Mouse (Mus musculus) CH12.LX (cell line): Measurements from ENCODE around the gene Gm45716. TPM values are rescaled to one million over a fixed set of nuclear protein-coding genes. Genes with fewer than 3 reads are reported as not detected.

Source experiments
- DNase-seq: peaks from one replicate; pipeline ENCODE4 v3.0.0-alpha.2; 2013; ENCODE audit errors: extremely low read depth
- H3K27ac ChIP-seq: 2 replicates; pipeline ENCODE4 v1.5.1; 2012; ENCODE audit warnings: low read depth, mild to moderate bottlenecking, control low read depth, moderate library complexity; ENCODE audit not compliant: insufficient read depth
- H3K27me3 ChIP-seq: replicated peaks from 2 replicates; pipeline ENCODE3; 2012; ENCODE audit warnings: inconsistent platforms
- H3K36me3 ChIP-seq, 2 experiments: replicated peaks in 1 of 2; 2 replicates each; pipeline versions ENCODE3 to v1.6.1; 2012; ENCODE audit warnings: inconsistent platforms in 1 of 2, low read length in 1 of 2, mild to moderate bottlenecking in 1 of 2, mixed read lengths in 1 of 2, moderate library complexity in 1 of 2; ENCODE audit not compliant: control insufficient read depth in 1 of 2, insufficient read depth in 1 of 2
- H3K4me1 ChIP-seq, 2 experiments: 2 replicates each; pipeline ENCODE4 v1.6.1; 2012; ENCODE audit warnings: inconsistent platforms in 1 of 2, moderate library complexity in 1 of 2; ENCODE audit not compliant: insufficient read depth in 2 of 2, control insufficient read depth in 1 of 2
- H3K4me2 ChIP-seq: 2 replicates; pipeline ENCODE4 v1.6.1; 2012; ENCODE audit warnings: low read depth, mild to moderate bottlenecking, control low read depth; ENCODE audit not compliant: poor library complexity, insufficient read depth, severe bottlenecking
- H3K4me3 ChIP-seq, 3 experiments: fragments of 150-350 bp in 1 of 3; sonication (generic) in 1 of 3; replicated peaks in 1 of 3; 2 replicates each; pipeline versions ENCODE3 to v1.5.1; 2011 to 2012; ENCODE audit warnings: low read depth in 2 of 3, low read length in 2 of 3, mild to moderate bottlenecking in 2 of 3, moderate library complexity in 2 of 3, control low read depth in 1 of 3, improper control_type of control experiment in 1 of 3, inconsistent platforms in 1 of 3, mixed read lengths in 1 of 3; ENCODE audit not compliant: poor library complexity in 1 of 3
- H3K79me2 ChIP-seq: replicated peaks from 2 replicates; pipeline ENCODE4 v1.6.1; 2012; ENCODE audit warnings: mild to moderate bottlenecking, moderate library complexity; ENCODE audit not compliant: control insufficient read depth, poor library complexity, insufficient read depth, severe bottlenecking; ENCODE audit errors: extremely low read depth
- H3K9ac ChIP-seq: 2 replicates; pipeline ENCODE4 v1.6.1; 2012; ENCODE audit warnings: low read depth, mild to moderate bottlenecking, control low read depth, moderate library complexity; ENCODE audit not compliant: insufficient read depth
- H3K9me3 ChIP-seq: replicated peaks from 2 replicates; pipeline ENCODE3; 2012; ENCODE audit warnings: low read length, inconsistent platforms, mixed read lengths
- BHLHE40 ChIP-seq: IDR thresholded peaks from 2 replicates; pipeline ENCODE4 v1.6.1; 2011; ENCODE audit warnings: mild to moderate bottlenecking, low read depth, low read length, improper control_type of control experiment
- CTCF ChIP-seq, 2 experiments: IDR thresholded peaks in 1 of 2; conservative IDR thresholded peaks in 1 of 2; 2 replicates each; pipeline ENCODE4 v1.5.1; 2011 to 2012; ENCODE audit warnings: low read depth in 2 of 2, low read length in 2 of 2, improper control_type of control experiment in 1 of 2, inconsistent platforms in 1 of 2, mild to moderate bottlenecking in 1 of 2, moderate library complexity in 1 of 2
- E2F4 ChIP-seq: IDR thresholded peaks from 2 replicates; pipeline ENCODE4 v1.6.1; 2011; ENCODE audit warnings: low read depth, low read length, improper control_type of control experiment; ENCODE audit not compliant: insufficient replicate concordance
- ELF1 ChIP-seq: IDR thresholded peaks from 2 replicates; pipeline ENCODE4 v1.6.1; 2014; ENCODE audit warnings: low read depth, mild to moderate bottlenecking, inconsistent platforms, low read length, improper control_type of control experiment
- EP300 ChIP-seq: IDR thresholded peaks from 2 replicates; pipeline ENCODE4 v1.6.1; 2011; ENCODE audit warnings: low read length, improper control_type of control experiment
- GABPA ChIP-seq: IDR thresholded peaks from 2 replicates; pipeline ENCODE4 v1.6.1; 2012; ENCODE audit warnings: low read depth, low read length, improper control_type of control experiment, inconsistent platforms; ENCODE audit not compliant: insufficient replicate concordance
- HCFC1 ChIP-seq: IDR thresholded peaks from 2 replicates; pipeline ENCODE4 v1.6.1; 2012; ENCODE audit warnings: low read depth, mild to moderate bottlenecking, inconsistent platforms, low read length, improper control_type of control experiment
- IRF4 ChIP-seq: IDR thresholded peaks from 2 replicates; pipeline ENCODE4 v1.6.1; 2014; ENCODE audit warnings: low read depth, mild to moderate bottlenecking, inconsistent platforms, low read length, improper control_type of control experiment
- JUND ChIP-seq: conservative IDR thresholded peaks from 2 replicates; pipeline ENCODE4 v1.6.1; 2011; ENCODE audit warnings: low read depth, low read length, improper control_type of control experiment
- KAT2A ChIP-seq: IDR thresholded peaks from 2 replicates; pipeline ENCODE4 v1.6.1; 2012; ENCODE audit warnings: low read length, improper control_type of control experiment, inconsistent platforms; ENCODE audit not compliant: insufficient replicate concordance
- MAFK ChIP-seq: IDR thresholded peaks from 2 replicates; pipeline ENCODE4 v1.6.1; 2011; ENCODE audit warnings: low read length, improper control_type of control experiment; ENCODE audit not compliant: insufficient replicate concordance
- MEF2A ChIP-seq: IDR thresholded peaks from 2 replicates; pipeline ENCODE4 v1.6.1; 2014; ENCODE audit warnings: low read depth, mild to moderate bottlenecking, inconsistent platforms, low read length, improper control_type of control experiment, borderline replicate concordance
- NELFE ChIP-seq: IDR thresholded peaks from 2 replicates; pipeline ENCODE4 v1.6.1; 2011; ENCODE audit warnings: low read depth, low read length, improper control_type of control experiment
- POLR2A ChIP-seq: IDR thresholded peaks from 2 replicates; pipeline ENCODE4 v1.6.1; 2011; ENCODE audit warnings: low read depth, mild to moderate bottlenecking, improper control_type of control experiment, low read length
- RAD21 ChIP-seq: IDR thresholded peaks from 2 replicates; pipeline ENCODE4 v1.6.1; 2011; ENCODE audit warnings: low read depth, mild to moderate bottlenecking, low read length, improper control_type of control experiment, moderate library complexity
- RCOR1 ChIP-seq: conservative IDR thresholded peaks from 2 replicates; pipeline ENCODE4 v1.6.1; 2012; ENCODE audit warnings: low read depth, mild to moderate bottlenecking, inconsistent platforms, low read length, improper control_type of control experiment
- SIN3A ChIP-seq: IDR thresholded peaks from 2 replicates; pipeline ENCODE4 v1.6.1; 2012; ENCODE audit warnings: low read length, improper control_type of control experiment, inconsistent platforms
- TBP ChIP-seq: conservative IDR thresholded peaks from 2 replicates; pipeline ENCODE4 v1.6.1; 2011; ENCODE audit warnings: low read depth, low read length, improper control_type of control experiment
- USF1 ChIP-seq: IDR thresholded peaks from 2 replicates; pipeline ENCODE4 v1.6.1; 2014; ENCODE audit warnings: low read depth, mild to moderate bottlenecking, inconsistent platforms, low read length, improper control_type of control experiment
- ZMIZ1 ChIP-seq: IDR thresholded peaks from 2 replicates; pipeline ENCODE4 v1.6.1; 2012; ENCODE audit warnings: low read depth, mild to moderate bottlenecking, inconsistent platforms, low read length, improper control_type of control experiment
- ZNF384 ChIP-seq: IDR thresholded peaks from 2 replicates; pipeline ENCODE4 v1.6.1; 2012; ENCODE audit warnings: low read depth, low read length, improper control_type of control experiment, inconsistent platforms
- dilution Hi-C: fragments of 300-500 bp; cut with MboI; formaldehyde crosslinking; loops from 2 replicates; pipeline ENCODE4 v1.14.3; 2020; ENCODE audit warnings: low sequenced_read_pairs; ENCODE audit not compliant: extremely low pct_unique_long_range_greater_than_20kb, extremely low pct_ligation_motif_present
- in situ Hi-C: fragments of 300-500 bp; cut with MboI; formaldehyde crosslinking; loops from 3 replicates; pipeline ENCODE4 v1.14.3; 2019; ENCODE audit warnings: low sequenced_read_pairs, low pct_ligation_motif_present, low pct_unique_long_range_greater_than_20kb, mixed read lengths
- polyA plus RNA-seq: library from polyadenylated mRNA; unstranded; fragments of >175 nt; gene quantifications from 2 replicates; pipeline ENCODE4 v1.2.1, GENCODE M21; 2012; ENCODE audit warnings: low read depth; ENCODE audit not compliant: insufficient read length
- total RNA-seq, 2 experiments: library from RNA; depleted of rRNA; stranded (reverse); fragments of 300-350 nt in 1 of 2; fragments of >200 nt in 1 of 2; gene quantifications; 2 replicates each; pipeline ENCODE4 v1.2.3; 2012 to 2014

The Gm45716 gene
- total and polyA plus RNA-seq, 3 experiments, result 3.0 to 15.9 (median 9.9) TPM

GRCm38 (mm10) chr11:90195756-90196520 lies 8.5 kb downstream of the Gm45716 start:
- Histone ChIP-seq H3K4me2 (no peak overlapping the region; the same call in 1 of the 2 replicates), H3K27ac (no peak overlapping the region)
- in situ Hi-C loops, result no loop called here
- no peak for TF ChIP-seq POLR2A
- no peak for TF ChIP-seq RAD21
- no peak for TF ChIP-seq GABPA
- no peak for TF ChIP-seq JUND
- no peak for TF ChIP-seq USF1
- TF ChIP-seq, all 38 proteins: peak for 0
- no peaks in the 10 kb centered on the region for H3K36me3 ChIP-seq
- H3K9ac ChIP-seq, result no peak overlapping the region
- no peak for DNase-seq
- H3K9me3 ChIP-seq, result peaks cover 2% of the 10 kb centered on the region
- no peaks in the 10 kb centered on the region for H3K79me2 ChIP-seq
- dilution Hi-C loops, result no loop called here
- no peak overlapping the region for H3K4me3 ChIP-seq
- no peaks in the 10 kb centered on the region for H3K4me1 ChIP-seq
- no peaks in the 10 kb centered on the region for H3K27me3 ChIP-seq

- no peak overlapping the region; the same call in 1 of the 2 replicates for H3K4me2 ChIP-seq
Observed at GRCm38 (mm10) chr11:90196521-90197215, 9.2 kb downstream of the Gm45716 start.

GRCm38 (mm10) chr11:90198048-90198447 lies 10.6 kb downstream of the Gm45716 start:
- Histone ChIP-seq H3K27me3 (no peaks in the 10 kb centered on the region), H3K9ac (no peak overlapping the region), H3K4me1 (no peaks in the 10 kb centered on the region), H3K79me2 (no peaks in the 10 kb centered on the region), H3K9me3 (no peaks in the 10 kb centered on the region), H3K4me3 (no peak overlapping the region), H3K4me2 (no peak overlapping the region), H3K36me3 (no peaks in the 10 kb centered on the region), H3K27ac (no peak overlapping the region)
- dilution Hi-C loops, result no loop called here
- no peak for TF ChIP-seq BHLHE40
- TF ChIP-seq RCOR1, result no peak
- TF ChIP-seq USF1, result no peak
- TF ChIP-seq E2F4, result no peak
- TF ChIP-seq MEF2A, result no peak
- no peak for TF ChIP-seq KAT2A
- TF ChIP-seq ZMIZ1, result no peak
- no peak for TF ChIP-seq SIN3A
- no peak for TF ChIP-seq TBP
- TF ChIP-seq IRF4, result no peak
- no peak for TF ChIP-seq HCFC1
- in situ Hi-C loops, result no loop called here
- no peak for DNase-seq

More at GRCm38 (mm10) chr11:90196521-90197215, 9.2 kb downstream of the Gm45716 start:
- Histone ChIP-seq H3K27me3 (no peaks in the 10 kb centered on the region), H3K9ac (no peak overlapping the region), H3K27ac (no peak overlapping the region), H3K36me3 (no peaks in the 10 kb centered on the region), H3K4me3 (no peak overlapping the region), H3K4me1 (no peaks in the 10 kb centered on the region), H3K9me3 (peaks cover 1% of the 10 kb centered on the region), H3K79me2 (no peaks in the 10 kb centered on the region)
- dilution Hi-C loops (no loop called here), in situ Hi-C loops (no loop called here)
- TF ChIP-seq ELF1, result no peak
- no peak for TF ChIP-seq CTCF (conservative IDR thresholded peaks at IDR 0.05 in 1 of 2, IDR thresholded peaks at IDR 0.05 in 1 of 2; ENCODE audit: low read depth in 2 of 2, low read length in 2 of 2)
- TF ChIP-seq ZNF384, result no peak
- 0 out of 2 replicates have a peak, but pooled peaks have one; percentile 15 for TF ChIP-seq EP300
- no peak for TF ChIP-seq JUND
- no peak for TF ChIP-seq MAFK
- TF ChIP-seq POLR2A, result no peak
- no peak for TF ChIP-seq NELFE
- no peak for DNase-seq
